8 mouse cellular contexts compared by ENCODE assay signal in genomic region chr10:62311464-62311863, GRCm38 (mm10). TPM values are rescaled to one million over a fixed set of nuclear protein-coding genes. Genes with fewer than 3 reads are reported as not detected.
DNase-seq lines count a peak whose midpoint lies in the region; ATAC-seq lines count a peak whose summit lies in the region.

No protein-coding gene starts in this region.

- no peak overlapping the region for H3K4me3 ChIP-seq in heart, embryonic 16.5 days (ENCODE audit: low read length)
- no peak overlapping the region for H3K4me3 ChIP-seq in limb, embryonic 11.5 days (ENCODE audit: low read depth, low read length)

- H3K36me3 ChIP-seq in heart, embryonic 16.5 days (ENCODE audit: control insufficient read depth, insufficient read depth) = peaks cover 33% of the 10 kb centered on the region
- H3K36me3 ChIP-seq in limb, embryonic 11.5 days (ENCODE audit: control insufficient read depth, insufficient read depth, low read length) = peaks cover 3% of the 10 kb centered on the region; the same call in 1 of the 2 replicates

- H3K27me3 ChIP-seq in heart, embryonic 16.5 days (ENCODE audit: control insufficient read depth, insufficient read depth, low read length) = no peaks in the 10 kb centered on the region
- no peaks in the 10 kb centered on the region for H3K27me3 ChIP-seq in limb, embryonic 11.5 days (ENCODE audit: control insufficient read depth, insufficient read depth, low read length)

- H3K4me2 ChIP-seq in heart, embryonic 16.5 days (ENCODE audit: low read depth, low read length) = no peak overlapping the region
- no peak overlapping the region for H3K4me2 ChIP-seq in limb, embryonic 11.5 days (ENCODE audit: low read depth, severe bottlenecking)

- peak; percentile 22 for DNase-seq in right cerebral cortex, postnatal 4 days
- DNase-seq in right cerebral cortex, adult 18-20 months = no peak
- DNase-seq in embryo, embryonic 10.5 days (ENCODE audit: low spot score) = peak; percentile 29
- peak; percentile 29 for DNase-seq in limb, embryonic 11.5 days (ENCODE audit: low spot score)
- DNase-seq in MN1 (ENCODE audit: low spot score) = no peak
- no peak for DNase-seq in Muller cell, postnatal 12 days (ENCODE audit: inconsistent ontology term)

- ATAC-seq in heart, embryonic 16.5 days (replicated peaks; ENCODE audit: extremely low read depth, insufficient read depth, low FRiP score) = peak; percentile 26; the same call in 1 of the 2 replicates
- no peak for ATAC-seq in limb, embryonic 11.5 days (ENCODE audit: insufficient number of reproducible peaks, low FRiP score, low TSS enrichment, low read depth)
- ATAC-seq in monocyte, adult 5-6 weeks (replicated peaks; ENCODE audit: insufficient number of reproducible peaks, low FRiP score, low TSS enrichment, poor library complexity, severe bottlenecking) = peak; percentile 48; the same call in 1 of the 2 replicates

- 57% methylated on average over 6 of the region's 6 CpGs for WGBS in heart, embryonic 16.5 days
- WGBS in limb, embryonic 11.5 days = 23% methylated on average over 6 of the region's 6 CpGs

- peaks cover 28% of the 10 kb centered on the region for H3K4me1 ChIP-seq in heart, embryonic 16.5 days (ENCODE audit: control insufficient read depth, insufficient read depth, low read length)
- peaks cover 8% of the 10 kb centered on the region; the same call in 1 of the 2 replicates for H3K4me1 ChIP-seq in limb, embryonic 11.5 days (ENCODE audit: control insufficient read depth, insufficient read depth, low read length)

- H3K9ac ChIP-seq in heart, embryonic 16.5 days (ENCODE audit: low read length) = no peak overlapping the region
- H3K9ac ChIP-seq in limb, embryonic 11.5 days (ENCODE audit: low read length) = no peak overlapping the region

- no peaks in the 10 kb centered on the region for H3K9me3 ChIP-seq in heart, embryonic 16.5 days (replicated peaks; ENCODE audit: control insufficient read depth, low read length)
- no peaks in the 10 kb centered on the region for H3K9me3 ChIP-seq in limb, embryonic 11.5 days (ENCODE audit: control insufficient read depth, low read length)

- peak overlapping the region; percentile 34; the same call in 1 of the 2 replicates for H3K27ac ChIP-seq in heart, embryonic 16.5 days (ENCODE audit: low read length)
- H3K27ac ChIP-seq in limb, embryonic 11.5 days (replicated peaks; ENCODE audit: low read depth, low read length) = no peak overlapping the region

RNA-seq across cellular contexts. Expression of gene Tacr2, which starts 59.2 kb away (rescaled TPM):
- polyA plus RNA-seq in heart, embryonic 16.5 days (2015; fragmentation: Nextera tagmentation; extraction: Ambion mirVana) = 0.05 TPM in 1 of 2 replicates, not detected in the other
- not detected in 2 replicates for polyA plus RNA-seq in limb, embryonic 11.5 days (2014; fragmentation: Nextera tagmentation; extraction: Ambion mirVana)
- total RNA-seq in monocyte, adult 5-6 weeks (2017) = not detected in 3 replicates

Comparison
In these comparisons a context has a peak if more than half of its experiments do, and no peak if none do; other contexts are left out.
1. DNase-seq: peak in right cerebral cortex, postnatal 4 days (single experiment), embryo, embryonic 10.5 days (single experiment) and limb, embryonic 11.5 days (single experiment); none in right cerebral cortex, adult 18-20 months (single experiment), MN1 (single experiment) and Muller cell, postnatal 12 days (single experiment).